Mouse (Mus musculus) left cerebral cortex, postnatal 36 days (tissue): ENCODE measurements around the gene Lnx1. TPM values are rescaled to one million over a fixed set of nuclear protein-coding genes. Genes with fewer than 3 reads are reported as not detected.
A peak's percentile ranks its signal among the peaks of the same experiment; 100 is the strongest.

Experiments used
- DNase-seq, 2 experiments: peaks; one replicate each; pipeline ENCODE4 v3.0.0; 2021 to 2022; ENCODE audit warnings: low spot score in 2 of 2, mixed read lengths in 1 of 2
- intact Hi-C: fragments of 180-260 bp; cut with DNase I; formaldehyde crosslinking; loops from one replicate; pipeline ENCODE4 v1.15.1; 2025
- total RNA-seq, 2 experiments: library from RNA; stranded (reverse); gene quantifications; 2 replicates each; pipeline ENCODE4 v1.2.3; 2021

Lnx1 gene
- total RNA-seq, 2 experiments from 2014 or later, result 25.1 to 25.8 TPM

DNA sequence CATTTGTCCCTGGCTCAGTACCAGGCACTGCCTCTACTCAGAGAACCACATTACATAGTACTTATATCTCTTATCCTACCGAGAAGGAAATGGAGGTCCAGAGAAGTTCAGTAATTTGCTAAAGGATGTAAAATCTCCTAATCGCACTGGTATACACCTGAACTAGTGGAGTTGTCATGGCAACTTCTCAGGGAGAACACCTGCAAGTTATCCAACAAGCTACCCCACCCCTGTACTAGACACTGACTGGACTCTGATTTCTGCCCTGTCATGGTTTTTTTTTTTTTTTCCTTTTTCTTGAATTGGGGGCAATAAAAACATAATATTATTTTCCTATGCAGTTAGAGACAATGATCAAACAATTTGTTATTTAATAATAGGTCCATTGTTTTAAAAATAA lies 1.8 kb downstream of the Lnx1 start:
- intact Hi-C loops, result no loop called here
- DNase-seq, result no peak

DNA sequence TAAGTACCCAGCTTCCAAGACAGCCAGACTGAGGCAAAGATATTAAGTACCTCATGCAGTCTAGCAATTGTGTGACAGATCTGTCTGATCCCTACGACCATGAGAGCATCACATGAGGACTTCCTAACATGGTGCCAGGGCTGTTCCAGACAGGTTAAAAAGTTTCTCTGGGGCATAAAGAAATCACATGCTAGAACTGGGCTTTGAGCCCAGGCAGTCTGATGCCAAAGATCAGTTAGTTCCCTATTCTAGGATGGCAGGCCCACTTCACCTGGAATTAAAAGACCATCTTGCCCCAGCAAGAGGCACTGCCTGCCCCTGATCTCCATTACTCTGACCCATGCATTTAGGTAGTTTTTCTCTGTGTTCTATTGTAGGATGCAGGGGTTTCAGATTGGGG lies 3.0 kb downstream of the Lnx1 start:
- no peak for DNase-seq
- intact Hi-C loops, result no loop called here

DNA sequence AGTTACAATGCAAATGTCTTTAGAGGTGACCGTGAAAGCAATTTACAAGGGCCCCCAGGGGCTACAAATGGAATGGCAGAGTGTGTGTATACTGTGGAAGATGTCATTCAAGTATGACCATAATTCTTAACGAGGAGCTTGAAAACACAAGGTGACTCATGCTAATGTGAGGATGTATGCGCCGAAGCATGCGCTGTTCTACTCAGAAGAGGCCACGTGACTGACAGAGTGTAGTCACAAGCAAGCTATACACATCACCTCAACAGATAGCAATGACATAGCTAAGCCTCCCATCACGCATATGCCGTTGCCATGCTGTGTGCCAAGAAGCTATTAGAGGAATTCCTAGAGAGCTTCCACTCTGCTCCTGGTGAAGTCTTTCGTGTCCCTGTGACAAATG lies 5.2 kb downstream of the Lnx1 start:
- DNase-seq, result no peak
- intact Hi-C loops, result no loop called here

DNA sequence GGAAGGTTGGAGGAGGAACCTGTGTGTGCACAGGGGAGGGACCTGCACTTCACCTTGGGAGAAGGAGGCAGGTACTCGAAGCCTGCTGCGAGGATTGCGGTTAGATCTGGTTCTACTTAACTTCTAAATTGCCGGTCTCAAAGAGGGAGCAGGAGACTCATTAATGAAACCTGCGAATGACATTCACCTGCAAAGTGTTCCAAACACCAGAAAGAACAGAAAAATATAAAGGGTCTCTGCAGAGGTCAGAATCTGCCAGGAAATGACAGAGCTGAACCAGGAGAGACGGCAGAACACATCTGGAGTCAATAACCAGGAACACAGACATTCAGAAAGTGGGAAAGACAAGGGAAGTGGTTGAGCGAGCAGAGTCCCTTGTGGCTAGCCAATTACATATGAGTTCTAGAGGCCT lies 8.3 kb downstream of the Lnx1 start:
- DNase-seq, result no peak
- intact Hi-C loops, result no loop called here

DNA sequence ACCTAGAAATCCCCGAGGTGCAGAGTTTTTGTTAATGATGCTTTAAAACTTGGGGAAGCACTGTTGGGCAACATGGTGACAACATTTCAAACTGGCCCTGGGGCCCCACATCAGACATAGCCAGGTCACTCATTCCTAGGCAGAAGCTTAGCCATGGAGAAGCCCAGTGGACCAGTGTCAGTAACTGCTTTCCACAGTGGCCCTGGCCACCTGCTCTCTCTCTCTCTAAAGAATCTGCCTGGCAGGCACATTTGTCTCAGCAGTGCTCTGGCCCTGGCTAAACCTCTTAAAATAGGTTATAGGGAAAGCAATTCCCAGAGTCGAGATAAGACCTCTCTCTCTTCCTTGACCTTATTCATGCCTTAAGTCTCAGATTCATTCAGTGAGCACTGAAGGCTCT lies 8.9 kb downstream of the Lnx1 start:
- no peak for DNase-seq
- intact Hi-C loops, result no loop called here

DNA sequence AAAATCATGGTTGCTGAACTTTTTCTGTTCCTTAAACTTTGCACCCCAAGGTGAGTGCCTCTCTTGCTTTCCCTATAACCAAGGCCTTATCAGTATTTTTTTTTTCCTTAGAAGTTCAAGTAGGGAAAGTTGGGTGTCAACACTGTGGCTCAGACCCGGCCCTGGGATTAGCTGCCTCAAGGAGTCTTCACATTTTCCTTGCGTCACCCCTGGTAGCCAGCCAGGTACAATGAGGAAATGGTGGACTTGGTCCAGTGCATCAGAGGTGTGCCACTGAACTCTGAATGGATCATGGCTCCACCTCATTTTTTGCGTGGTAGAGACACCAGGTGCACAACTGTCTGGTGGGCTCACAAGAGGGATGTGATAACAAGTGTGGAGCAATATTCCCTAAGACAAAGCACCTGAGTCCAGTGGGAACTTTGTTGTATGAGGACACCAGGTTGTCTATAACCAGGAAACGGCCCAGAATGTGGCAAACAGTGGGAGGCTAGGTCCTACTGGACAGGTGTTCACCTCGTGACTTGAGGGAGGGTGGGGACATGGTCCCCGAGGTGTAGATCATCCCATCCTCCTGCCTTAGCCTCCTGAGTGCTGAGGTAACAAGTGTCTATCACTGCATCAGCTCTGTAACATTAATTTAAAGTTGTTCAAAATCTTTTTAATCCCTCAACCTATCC lies 10.2 kb downstream of the Lnx1 start:
- intact Hi-C loops, result no loop called here
- DNase-seq, result no peak

DNA sequence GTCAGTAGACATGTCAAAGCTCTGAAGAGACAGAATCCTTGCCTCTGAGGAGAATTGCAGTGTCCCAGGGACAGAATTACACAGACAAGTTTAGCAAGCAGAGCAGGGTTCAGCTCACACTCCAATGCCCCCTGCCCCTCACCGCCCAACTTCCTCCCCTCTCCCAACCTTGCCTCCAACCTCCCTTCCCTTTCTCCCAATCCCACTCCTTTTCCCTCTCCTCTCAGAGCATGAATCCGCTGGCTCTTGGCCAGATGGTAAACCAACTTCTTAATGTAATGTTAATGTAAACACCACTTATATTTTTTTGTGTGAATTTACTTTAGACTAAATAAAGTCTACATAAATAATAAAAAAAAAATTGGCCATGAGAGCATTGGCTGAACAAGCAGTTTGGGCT lies 13.9 kb downstream of the Lnx1 start:
- intact Hi-C loops, result no loop called here
- DNase-seq, result no peak

DNA sequence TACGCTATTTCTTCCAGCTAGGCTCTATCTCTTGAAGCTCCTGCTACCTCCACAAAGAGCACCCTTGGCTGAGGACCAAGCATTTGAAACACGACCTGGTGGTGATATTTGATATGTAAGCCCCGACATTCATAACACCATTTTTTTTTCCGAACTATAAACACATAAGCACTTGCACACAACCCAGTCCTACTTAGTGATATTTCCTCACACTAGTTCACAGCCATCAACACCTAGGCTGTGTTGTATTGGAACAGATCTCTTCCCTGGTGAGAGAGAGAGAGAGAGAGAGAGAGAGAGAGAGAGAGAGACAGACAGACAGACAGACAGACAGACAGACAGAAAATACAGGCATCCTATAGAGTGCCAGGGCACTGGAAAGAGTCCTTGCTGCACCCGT lies 17.8 kb downstream of the Lnx1 start:
- no peak for DNase-seq
- intact Hi-C loops, result no loop called here

DNA sequence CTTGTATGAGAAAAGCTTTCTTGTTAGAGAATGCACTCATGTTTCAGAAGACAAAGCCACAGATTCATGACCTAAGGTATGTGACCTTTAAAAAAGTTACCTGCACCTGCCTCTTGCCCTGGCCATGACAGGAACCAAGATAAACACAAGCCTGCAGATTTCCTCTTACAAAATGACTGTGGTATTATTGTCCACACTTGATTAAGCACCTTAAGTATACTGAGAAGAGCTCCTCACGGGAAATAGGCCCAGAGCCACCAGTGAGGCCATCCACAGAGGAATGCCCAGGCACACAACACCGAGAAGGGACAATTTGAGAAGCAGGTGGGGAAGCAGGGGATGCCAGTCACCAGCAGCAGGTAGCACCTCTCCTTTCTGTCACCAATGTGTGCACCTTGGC lies 18.9 kb downstream of the Lnx1 start:
- no peak for DNase-seq
- intact Hi-C loops, result no loop called here

DNA sequence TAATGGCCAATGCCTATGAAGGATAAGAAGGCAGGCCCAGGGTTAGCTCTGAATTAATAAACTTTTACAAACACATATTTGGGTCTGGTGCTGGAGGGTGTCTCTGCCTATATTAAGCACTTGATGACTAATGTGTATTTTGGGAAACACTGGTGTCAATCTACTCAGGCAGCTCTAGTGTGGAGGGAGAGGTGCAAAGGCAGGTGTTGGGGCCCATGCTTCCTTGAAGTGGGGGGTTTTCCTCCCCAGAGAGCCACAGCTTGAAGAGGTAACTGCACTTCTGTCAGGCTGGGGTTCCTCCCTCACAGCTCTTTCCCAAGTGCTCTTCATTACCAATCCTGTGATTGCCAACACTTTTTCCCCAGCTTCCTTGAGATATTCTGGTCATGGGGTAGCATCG lies 20.0 kb downstream of the Lnx1 start:
- DNase-seq, result no peak
- intact Hi-C loops, result no loop called here

DNA sequence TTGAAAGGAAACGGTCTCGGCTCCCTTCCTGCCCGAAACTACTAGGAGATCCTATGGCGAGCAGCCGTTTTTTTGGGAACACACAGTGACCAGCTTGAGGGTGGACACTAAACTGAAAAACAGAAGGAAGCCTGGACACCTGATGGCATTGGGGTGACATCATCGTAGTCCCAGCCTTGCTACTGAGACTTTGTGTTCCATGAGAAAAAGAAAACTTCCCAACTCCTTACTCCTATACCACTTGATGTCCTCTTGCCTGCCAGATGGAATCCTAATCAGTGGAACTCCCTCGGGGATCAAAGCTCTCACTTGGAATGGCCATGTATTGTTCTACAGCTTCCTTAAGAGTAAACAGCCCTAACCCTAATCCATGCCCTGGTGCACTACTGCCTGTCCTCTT lies 23.1 kb downstream of the Lnx1 start:
- intact Hi-C loops, result no loop called here
- no peak for DNase-seq

DNA sequence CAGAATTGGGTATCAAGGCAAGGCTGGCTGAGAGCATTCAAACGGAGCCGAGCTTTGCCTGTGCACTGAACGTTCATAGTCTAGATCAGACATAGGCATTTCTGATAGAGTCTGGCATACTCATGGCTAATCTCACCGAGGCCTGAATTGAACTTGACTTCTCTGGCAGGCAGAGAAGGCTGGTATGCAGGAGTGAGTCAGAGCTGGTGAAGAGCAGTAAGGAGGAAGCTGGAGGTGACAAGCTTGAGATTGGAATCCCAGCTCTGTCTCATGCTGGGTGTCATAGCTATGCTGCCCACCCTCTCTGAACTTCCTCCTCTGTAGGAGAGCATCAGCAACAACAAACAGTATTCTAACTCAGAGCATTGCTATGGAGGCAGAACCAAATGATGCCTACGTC lies 24.0 kb downstream of the Lnx1 start:
- DNase-seq, result peak in 1 of 2 experiments; percentile 10
- intact Hi-C loops, result no loop called here

DNA sequence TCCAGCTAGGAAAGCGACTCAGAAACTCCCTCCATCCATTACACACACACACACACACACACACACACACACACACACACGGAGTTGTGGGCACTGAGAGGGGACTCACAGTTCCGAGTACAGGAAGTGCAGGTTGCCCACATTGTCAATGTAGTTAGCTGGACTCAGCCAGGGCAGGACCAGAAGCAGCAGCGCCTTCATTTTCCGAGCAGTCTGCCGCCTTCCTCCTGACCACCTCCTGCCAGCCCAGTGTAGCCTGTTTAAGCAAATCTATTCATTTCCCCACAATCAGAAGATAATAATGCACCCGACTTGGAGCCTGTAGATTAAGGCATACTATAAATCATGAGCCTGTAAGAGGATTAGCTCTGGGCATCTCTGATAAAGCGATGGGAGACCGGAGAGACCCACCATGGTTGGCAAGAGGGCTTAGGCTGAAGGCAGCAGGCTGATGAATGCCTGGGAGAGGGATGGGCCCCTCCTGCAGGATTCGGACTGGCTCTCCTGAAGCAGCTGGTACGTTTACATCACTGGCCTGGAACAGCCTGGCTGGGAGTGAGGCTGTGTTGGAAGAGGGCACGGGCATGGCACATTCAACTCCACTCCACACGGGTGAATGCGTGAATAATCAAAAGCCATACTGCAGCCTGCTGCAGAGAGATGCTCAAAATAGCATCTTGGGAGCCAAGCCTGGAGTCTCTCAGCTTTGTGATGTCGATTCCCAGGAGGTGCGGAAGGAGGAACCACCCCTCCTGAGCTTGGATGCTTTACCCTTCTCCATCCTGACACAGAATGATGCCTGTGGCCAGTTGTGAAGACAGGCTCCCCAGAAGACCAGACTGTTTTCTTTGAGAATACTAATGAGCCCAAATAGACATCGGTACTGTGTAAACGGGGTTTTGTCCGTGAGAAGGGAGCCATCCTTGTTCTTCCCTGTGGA lies 25.0 kb downstream of the Lnx1 start:
- DNase-seq, result peak; percentile 81 to 83
- intact Hi-C loops, result no loop called here

DNA sequence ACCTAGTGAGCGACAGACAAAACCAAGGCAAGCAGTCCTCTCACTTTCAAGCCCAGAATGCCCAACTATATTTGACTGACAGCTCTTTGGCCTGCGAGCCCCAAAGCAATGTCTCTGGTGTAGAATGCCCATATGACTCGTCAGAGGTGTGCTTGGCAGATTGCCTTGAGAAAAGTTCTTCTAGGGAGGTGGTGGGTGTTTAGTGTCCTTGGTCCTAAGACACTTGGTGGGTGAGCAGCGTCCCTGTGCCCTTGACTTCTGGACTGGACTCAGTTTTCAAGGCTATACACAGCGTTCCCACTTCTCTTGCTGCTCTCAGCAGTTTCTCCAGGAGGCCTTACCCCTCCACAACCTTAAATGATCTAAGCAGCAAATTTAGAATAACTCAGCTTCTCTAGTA lies 30.2 kb downstream of the Lnx1 start:
- intact Hi-C loops, result no loop called here
- no peak for DNase-seq

DNA sequence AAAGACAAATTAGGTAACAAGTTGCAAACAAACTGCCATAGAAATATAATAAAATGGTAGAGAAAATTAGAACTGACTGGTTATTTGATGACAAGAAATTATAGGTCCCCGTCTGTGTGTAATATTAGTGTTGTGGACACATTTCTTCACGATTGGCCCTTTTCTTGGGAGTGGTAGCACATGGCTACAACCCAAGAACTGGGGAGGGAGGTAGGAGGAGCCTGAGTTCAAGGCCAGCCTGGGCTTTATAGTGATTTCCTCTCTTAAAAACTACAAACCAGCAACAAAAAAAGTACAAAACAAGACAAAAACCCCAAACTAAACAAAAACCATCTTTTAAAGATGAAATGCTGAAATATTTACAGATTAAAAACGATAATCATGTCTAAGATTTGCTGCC lies 31.8 kb downstream of the Lnx1 start:
- no peak for DNase-seq
- intact Hi-C loops, result no loop called here

DNA sequence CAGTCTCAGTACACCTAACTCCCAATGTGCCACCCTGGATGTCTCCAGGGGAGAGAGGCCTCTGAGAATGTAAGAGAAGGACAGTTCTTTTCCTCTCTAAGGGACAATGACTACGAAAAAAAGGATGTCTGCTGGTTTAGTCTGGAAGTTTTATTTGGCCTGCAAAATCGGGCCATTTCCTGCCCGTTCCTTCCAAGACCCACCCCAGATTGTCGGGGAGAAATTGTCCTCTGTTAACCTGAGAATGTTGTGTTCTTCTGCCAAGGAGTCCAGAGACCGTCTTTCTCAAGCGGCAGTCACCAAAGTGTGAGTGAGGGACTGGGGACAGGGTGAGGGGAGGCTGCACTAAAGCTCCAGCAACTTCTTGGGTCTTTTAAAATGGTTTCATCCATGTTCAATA lies 32.8 kb downstream of the Lnx1 start:
- DNase-seq, result no peak
- intact Hi-C loops, result no loop called here

DNA sequence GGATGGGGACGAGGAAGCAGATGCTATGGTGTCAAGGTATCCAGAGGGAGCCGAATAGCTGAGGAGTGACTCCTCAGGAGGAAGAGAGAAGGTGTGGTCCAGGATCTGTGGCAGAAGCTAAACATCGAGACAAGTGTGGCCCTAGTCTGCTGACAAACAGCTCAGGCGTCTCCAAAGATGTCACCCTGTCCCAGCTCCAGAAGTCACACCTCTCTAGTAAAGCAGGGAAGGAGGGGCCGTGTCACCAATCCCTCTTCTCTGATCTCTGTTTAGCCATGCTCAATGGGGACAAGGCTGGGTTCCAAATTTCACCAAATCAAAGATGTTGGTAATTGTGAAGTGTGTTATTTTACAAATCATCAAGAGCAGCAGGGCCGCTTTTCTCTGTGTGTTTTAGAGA lies 33.8 kb downstream of the Lnx1 start:
- no peak for DNase-seq
- intact Hi-C loops, result no loop called here

DNA sequence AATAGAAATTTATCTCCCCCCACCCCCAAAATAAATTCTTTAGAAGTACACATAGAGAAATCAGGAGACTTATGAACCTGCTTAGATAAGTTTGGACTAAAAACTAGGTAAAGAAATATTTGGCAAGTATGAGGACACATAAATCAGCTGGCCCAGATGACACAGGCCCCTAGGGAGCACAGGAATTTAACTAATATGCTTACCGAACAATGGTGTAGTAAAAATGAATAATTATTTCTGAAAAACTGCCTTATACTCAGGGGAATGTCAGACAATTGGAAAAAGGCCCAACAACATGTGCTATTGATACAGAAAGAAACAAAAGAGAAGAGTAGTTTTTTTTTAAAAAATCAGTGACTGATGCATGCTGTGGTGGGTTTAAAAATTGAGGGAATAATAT lies 40.1 kb downstream of the Lnx1 start:
- no peak for DNase-seq
- intact Hi-C loops, result no loop called here

DNA sequence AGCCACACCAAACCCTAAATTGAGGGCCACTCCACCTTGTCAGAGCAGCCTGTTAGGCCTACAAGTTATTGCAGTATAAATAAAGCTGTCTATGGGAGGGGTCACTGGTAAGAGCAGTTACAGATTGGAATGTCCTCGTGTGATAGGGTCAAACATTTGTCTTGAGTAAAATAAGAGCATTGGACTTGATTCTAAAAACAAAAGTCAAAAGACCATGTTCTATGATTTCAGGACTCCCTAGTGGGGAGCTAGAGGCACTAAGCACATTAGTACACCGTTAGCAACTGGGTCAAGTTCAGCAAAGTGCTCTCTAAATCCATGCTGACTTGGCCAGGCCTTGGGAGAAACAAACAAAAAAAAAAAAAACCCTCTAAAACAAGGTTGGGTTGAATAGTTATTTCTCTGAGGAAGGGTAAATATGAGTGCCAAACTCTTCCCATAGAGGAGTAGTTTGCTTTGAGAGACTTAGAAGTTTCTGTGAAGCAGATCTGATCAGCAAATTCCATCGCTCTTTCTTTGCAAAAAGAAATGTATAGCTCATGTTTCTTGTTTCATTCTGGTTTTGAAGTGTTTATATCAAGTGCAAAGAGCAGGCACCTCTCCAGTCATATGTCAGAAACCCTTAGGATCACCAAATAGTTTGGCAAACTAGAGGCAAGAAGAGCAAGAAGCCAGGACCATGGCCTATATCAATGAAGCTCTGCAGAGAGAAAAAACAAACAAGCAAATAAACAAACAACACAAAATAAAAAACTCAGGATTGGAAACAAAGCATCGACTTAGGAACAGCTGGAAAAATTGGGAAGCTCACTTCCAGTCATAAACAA lies 40.8 kb downstream of the Lnx1 start:
- no peak for DNase-seq
- intact Hi-C loops, result no loop called here

DNA sequence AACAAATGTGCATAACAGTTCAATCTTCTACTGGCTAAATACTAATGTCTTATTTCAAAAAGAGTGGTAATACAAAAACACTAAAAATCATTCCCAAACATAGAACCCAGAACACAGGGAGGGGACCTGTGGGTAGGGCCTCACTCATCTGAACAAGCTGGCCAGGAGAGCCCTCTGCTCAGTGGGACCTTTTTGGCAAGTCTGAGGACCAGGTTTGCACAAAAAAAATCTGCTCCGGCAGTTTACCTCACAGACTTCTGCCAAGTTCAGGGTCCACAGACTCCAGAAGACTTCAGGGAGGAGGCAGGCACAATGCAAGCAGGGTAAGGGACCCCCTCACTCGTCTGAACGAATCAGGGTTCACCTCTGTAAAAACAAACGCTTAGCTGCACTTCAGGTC lies 42.9 kb downstream of the Lnx1 start:
- intact Hi-C loops, result no loop called here
- no peak for DNase-seq
